Mouse (Mus musculus) stomach, embryonic 16.5 days (tissue): ENCODE measurements around the gene Hoxa3. TPM values are rescaled to one million over a fixed set of nuclear protein-coding genes. Genes with fewer than 3 reads are reported as not detected.

Experiments
- ATAC-seq: fragments of 200-750 bp; cut with Nextera tagmentation; 2 replicates; pipeline ENCODE4 v1.8.0; 2017; ENCODE audit warnings: moderate number of reproducible peaks, moderate TSS enrichment; ENCODE audit not compliant: insufficient read depth, low FRiP score
- H3K27ac ChIP-seq: fragments of 300-500 bp; sonication (generic); 2 replicates; pipeline ENCODE4 v1.5.1; 2014; ENCODE audit warnings: low read length
- H3K27me3 ChIP-seq: fragments of 300-500 bp; sonication (generic); 2 replicates; pipeline ENCODE4 v1.6.1; 2014; ENCODE audit warnings: low read length, control low read depth, mixed read lengths; ENCODE audit not compliant: control insufficient read depth, insufficient read depth
- H3K36me3 ChIP-seq: fragments of 300-500 bp; sonication (generic); 2 replicates; pipeline ENCODE4 v1.6.1; 2014; ENCODE audit warnings: low read length; ENCODE audit not compliant: control insufficient read depth, insufficient read depth
- H3K4me1 ChIP-seq: fragments of 300-500 bp; sonication (generic); 2 replicates; pipeline ENCODE4 v1.6.1; 2014; ENCODE audit warnings: low read length, control low read depth, mixed read lengths; ENCODE audit not compliant: control insufficient read depth, insufficient read depth
- H3K4me2 ChIP-seq: fragments of 300-500 bp; sonication (generic); 2 replicates; pipeline ENCODE4 v1.6.1; 2014; ENCODE audit warnings: low read depth, low read length, mixed read lengths
- H3K4me3 ChIP-seq: fragments of 300-500 bp; sonication (generic); replicated peaks from 2 replicates; pipeline ENCODE4 v1.5.1; 2014; ENCODE audit warnings: mild to moderate bottlenecking, low read length
- H3K9ac ChIP-seq: fragments of 300-500 bp; sonication (generic); 2 replicates; pipeline ENCODE4 v1.6.1; 2014; ENCODE audit warnings: low read length
- H3K9me3 ChIP-seq: fragments of 300-500 bp; sonication (generic); replicated peaks from 2 replicates; pipeline ENCODE4 v1.6.1; 2016; ENCODE audit warnings: low read length, control low read depth; ENCODE audit not compliant: control insufficient read depth
- WGBS: fragments of 180-500 bp; shearing (Covaris S2); extraction: QIAGEN DNeasy Blood & Tissue Kit; methylation state at CpG from one replicate; pipeline ENCODE4 v1.1.7; 2014; 5-methylcytosine and 5-hydroxymethylcytosine counted together
- polyA plus RNA-seq: library from polyadenylated mRNA; unstranded; fragments of >200 nt; fragmentation: Nextera tagmentation; extraction: Ambion mirVana; gene quantifications from 2 replicates; pipeline ENCODE4 v1.2.1, GENCODE M21; 2015

The Hoxa3 gene
- polyA plus RNA-seq, 1 experiment from 2014 or later: 6.0 TPM

- ATAC-seq: no peak
- H3K27me3 ChIP-seq: peaks cover 40% of the 10 kb centered on the region
Observed at GRCm38 (mm10) chr6:52205638-52206621, 7.2 kb downstream of the Hoxa3 start.

GRCm38 (mm10) chr6:52205221-52205620, 7.9 kb downstream of the Hoxa3 start:
- peak overlapping the region; percentile 73 for H3K9ac ChIP-seq
- 13% methylated on average over 14 of the region's 14 CpGs for WGBS

More at GRCm38 (mm10) chr6:52205638-52206621, 7.2 kb downstream of the Hoxa3 start:
- Histone ChIP-seq H3K36me3 (no peaks in the 10 kb centered on the region), H3K9ac (peak overlapping the region; percentile 73), H3K4me1 (peaks cover 4% of the 10 kb centered on the region; the same call in 1 of the 2 replicates), H3K27ac (peak overlapping the region; percentile 70), H3K4me3 (peak overlapping the region; percentile 71), H3K9me3 (no peaks in the 10 kb centered on the region), H3K4me2 (peak overlapping the region; percentile 84)
- WGBS: 14% methylated on average over 55 of the region's 55 CpGs

GRCm38 (mm10) chr6:52204050-52204752, 8.9 kb downstream of the Hoxa3 start, which contains the start of gene Hoxa5:
Gene Hoxa5 (minus strand): TSS chr6:52204587.
- H3K36me3 ChIP-seq: no peaks in the 10 kb centered on the region
- peak; percentile 89 for ATAC-seq
- peak within 1 kb of the TSS; percentile 71 for H3K4me3 ChIP-seq
- H3K9ac ChIP-seq: peak within 1 kb of the TSS; percentile 88
- H3K27ac ChIP-seq: peak within 1 kb of the TSS; percentile 72
- peaks cover 4% of the 10 kb centered on the region; the same call in 1 of the 2 replicates for H3K4me1 ChIP-seq
- no peaks in the 10 kb centered on the region for H3K9me3 ChIP-seq
- peaks cover 38% of the 10 kb centered on the region for H3K27me3 ChIP-seq
- peak within 1 kb of the TSS; percentile 84 for H3K4me2 ChIP-seq
- WGBS: under 1% methylated on average over 65 of the region's 65 CpGs

More at GRCm38 (mm10) chr6:52205221-52205620, 7.9 kb downstream of the Hoxa3 start:
- H3K27ac ChIP-seq: peak overlapping the region; percentile 70
- ATAC-seq: no peak
- H3K36me3 ChIP-seq: no peaks in the 10 kb centered on the region
- peak overlapping the region; percentile 84 for H3K4me2 ChIP-seq
- H3K27me3 ChIP-seq: peaks cover 42% of the 10 kb centered on the region
- no peaks in the 10 kb centered on the region for H3K9me3 ChIP-seq
- H3K4me3 ChIP-seq: peak overlapping the region; percentile 71
- peaks cover 4% of the 10 kb centered on the region; the same call in 1 of the 2 replicates for H3K4me1 ChIP-seq

- Histone ChIP-seq H3K9me3 (no peaks in the 10 kb centered on the region), H3K27ac (peak overlapping the region; percentile 72), H3K4me3 (peak overlapping the region; percentile 71), H3K4me1 (peaks cover 4% of the 10 kb centered on the region; the same call in 1 of the 2 replicates), H3K4me2 (peak overlapping the region; percentile 84), H3K27me3 (peaks cover 31% of the 10 kb centered on the region), H3K9ac (peak overlapping the region; percentile 88), H3K36me3 (no peaks in the 10 kb centered on the region)
- ATAC-seq: no peak; the same call in 1 of the 2 replicates
- 2% methylated on average over 46 of the region's 46 CpGs for WGBS
Observed at GRCm38 (mm10) chr6:52203371-52204049, 9.6 kb downstream of the Hoxa3 start.

GRCm38 (mm10) chr6:52203121-52203370, 10.1 kb downstream of the Hoxa3 start:
- Histone ChIP-seq H3K36me3 (no peaks in the 10 kb centered on the region), H3K4me3 (peak overlapping the region; percentile 71), H3K27ac (peak overlapping the region; percentile 72), H3K4me1 (peaks cover 4% of the 10 kb centered on the region; the same call in 1 of the 2 replicates), H3K9ac (peak overlapping the region; percentile 88), H3K9me3 (no peaks in the 10 kb centered on the region), H3K27me3 (peaks cover 27% of the 10 kb centered on the region), H3K4me2 (peak overlapping the region; percentile 84)
- WGBS: 2% methylated on average over 10 of the region's 10 CpGs
- ATAC-seq: no peak

- H3K9me3 ChIP-seq: no peaks in the 10 kb centered on the region
- peaks cover 6% of the 10 kb centered on the region; the same call in 1 of the 2 replicates for H3K4me1 ChIP-seq
- peak overlapping the region; percentile 84 for H3K4me2 ChIP-seq
- WGBS: 14% methylated on average over 22 of the region's 22 CpGs
- peak overlapping the region; percentile 72 for H3K27ac ChIP-seq
- no peaks in the 10 kb centered on the region for H3K36me3 ChIP-seq
- H3K27me3 ChIP-seq: peaks cover 24% of the 10 kb centered on the region
- H3K4me3 ChIP-seq: peak overlapping the region; percentile 71
- peak overlapping the region; percentile 88 for H3K9ac ChIP-seq
- no peak for ATAC-seq
Observed at GRCm38 (mm10) chr6:52202362-52203120, 10.6 kb downstream of the Hoxa3 start.

GRCm38 (mm10) chr6:52201269-52201668, 11.9 kb downstream of the Hoxa3 start:
- H3K36me3 ChIP-seq: no peaks in the 10 kb centered on the region
- peaks cover 16% of the 10 kb centered on the region for H3K27me3 ChIP-seq
- no peaks in the 10 kb centered on the region for H3K9me3 ChIP-seq
- H3K4me1 ChIP-seq: peaks cover 14% of the 10 kb centered on the region
- peak overlapping the region; percentile 71 for H3K4me3 ChIP-seq
- H3K9ac ChIP-seq: peak overlapping the region; percentile 71
- 42% methylated on average over 1 of the region's 1 CpGs for WGBS
- no peak for ATAC-seq
- peak overlapping the region; percentile 84 for H3K27ac ChIP-seq
- peak overlapping the region; percentile 84 for H3K4me2 ChIP-seq

- WGBS: 36% methylated on average over 10 of the region's 10 CpGs
- Histone ChIP-seq H3K27ac (peak overlapping the region; percentile 84), H3K9me3 (no peaks in the 10 kb centered on the region), H3K4me1 (peaks cover 18% of the 10 kb centered on the region), H3K4me2 (peak overlapping the region; percentile 84), H3K9ac (peak overlapping the region; percentile 71), H3K4me3 (peak overlapping the region; percentile 71), H3K27me3 (peaks cover 13% of the 10 kb centered on the region), H3K36me3 (no peaks in the 10 kb centered on the region)
- no peak for ATAC-seq
Observed at GRCm38 (mm10) chr6:52200751-52201250, 12.3 kb downstream of the Hoxa3 start.
